Mouse (Mus musculus): ENCODE measurements around the gene Dph5. TPM values are rescaled to one million over a fixed set of nuclear protein-coding genes. Genes with fewer than 3 reads are reported as not detected.
A peak's percentile ranks its signal among the peaks of the same experiment; 100 is the strongest.

Dph5 gene
- total RNA-seq, 2 experiments from 2014 or later = 7.2 to 9.7 TPM

DNA sequence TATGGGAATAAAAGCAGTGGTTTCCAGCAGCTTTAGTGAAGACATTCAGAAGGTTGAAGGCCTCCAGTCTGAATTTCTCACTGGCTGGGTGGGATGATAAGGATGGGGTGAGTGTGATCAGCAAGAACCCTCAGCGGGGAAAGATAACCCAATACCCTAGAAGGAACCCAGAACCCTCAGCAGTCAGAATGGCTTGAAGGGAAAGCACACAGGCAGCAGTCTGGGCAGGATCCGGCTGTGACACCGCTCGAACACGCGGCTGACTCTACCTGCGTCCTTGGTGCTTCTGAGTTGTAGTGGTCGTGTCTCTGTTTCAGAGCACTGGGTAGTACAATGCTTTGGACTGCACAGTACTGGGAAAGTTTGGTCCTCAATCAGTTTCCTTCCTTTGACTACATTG lies 58.6 kb downstream of the Dph5 start:
- DNase-seq = no peak
- intact Hi-C loops (cut with DNase I; ENCODE audit: low total_unique reads) = no loop called here

GRCm38 (mm10) chr3:115949220-115949920 lies 61.7 kb downstream of the Dph5 start:
- no peak for DNase-seq
- intact Hi-C loops (cut with DNase I; ENCODE audit: low total_unique reads) = no loop called here

- intact Hi-C loops (cut with DNase I; ENCODE audit: low total_unique reads) = no loop called here
- DNase-seq = peak; percentile 18
These were observed 62.6 kb downstream of the Dph5 start for GRCm38 (mm10) chr3:115949921-115950877.

- DNase-seq = no peak
- intact Hi-C loops (cut with DNase I; ENCODE audit: low total_unique reads) = no loop called here
These were observed 63.6 kb downstream of the Dph5 start for GRCm38 (mm10) chr3:115951221-115951620.

DNA sequence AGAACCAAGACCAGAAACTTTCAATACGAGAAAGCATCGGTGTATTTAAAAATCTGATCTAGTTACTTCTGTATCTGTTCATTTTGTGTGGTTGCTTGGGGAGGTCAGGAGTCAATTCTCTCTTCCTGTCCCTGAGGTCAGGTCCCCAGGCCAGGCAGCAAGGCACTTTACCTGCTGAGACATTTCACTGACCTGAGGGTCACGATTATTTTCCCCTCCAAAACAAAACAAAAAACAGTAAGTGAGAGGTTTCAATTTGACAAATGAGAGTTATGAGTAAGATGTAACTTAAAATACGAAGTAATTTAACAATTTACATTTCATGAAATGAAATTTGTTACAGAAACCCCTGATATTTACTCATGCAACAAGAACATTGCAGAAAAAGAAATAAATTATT lies 64.7 kb downstream of the Dph5 start:
- DNase-seq = no peak
- intact Hi-C loops (cut with DNase I; ENCODE audit: low total_unique reads) = no loop called here

DNA sequence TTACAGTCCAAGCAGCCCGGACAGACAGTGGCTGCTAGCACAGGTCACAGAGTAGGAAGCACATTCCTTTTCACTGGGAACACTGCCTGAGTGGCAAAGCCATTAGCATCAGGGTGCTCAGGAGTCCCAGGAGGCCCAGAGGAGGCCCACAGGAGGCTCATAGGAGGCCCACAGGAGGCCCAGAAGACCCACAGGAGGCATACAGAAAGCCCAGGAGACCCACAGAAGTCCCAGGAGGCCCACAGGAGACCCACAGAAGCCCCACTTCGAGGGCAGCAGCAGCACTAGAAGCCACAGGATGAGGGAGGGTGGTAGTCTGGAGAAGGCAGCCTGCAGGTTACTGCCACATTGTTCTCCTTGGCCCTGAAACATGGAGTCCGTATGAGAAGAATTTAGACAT lies 65.5 kb downstream of the Dph5 start:
- no peak for DNase-seq
- intact Hi-C loops (cut with DNase I; ENCODE audit: low total_unique reads) = no loop called here

GRCm38 (mm10) chr3:115957223-115957622 lies 69.6 kb downstream of the Dph5 start:
- intact Hi-C loops (cut with DNase I; ENCODE audit: low total_unique reads) = no loop called here
- no peak for DNase-seq

- intact Hi-C loops (cut with DNase I; ENCODE audit: low total_unique reads) = no loop called here
- no peak for DNase-seq
These were observed 73.8 kb downstream of the Dph5 start for GRCm38 (mm10) chr3:115961311-115962027.

DNA sequence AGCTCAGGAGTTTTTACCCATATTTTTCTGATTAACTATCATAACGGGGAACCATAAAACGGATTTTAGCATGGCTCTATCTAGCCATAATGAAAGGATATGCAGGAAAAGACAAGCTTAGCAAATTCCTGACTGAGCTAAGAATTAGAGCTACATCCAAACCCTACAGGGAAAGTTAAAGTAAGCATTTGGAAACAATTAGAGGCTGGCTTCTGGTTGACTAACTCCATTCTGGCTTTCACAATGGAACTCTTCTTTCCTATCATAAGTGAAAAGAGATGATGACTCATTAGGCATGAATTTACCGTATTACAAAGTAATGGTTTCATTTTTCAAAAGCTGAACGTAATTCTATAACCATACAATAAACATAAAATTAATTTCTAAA lies 74.4 kb downstream of the Dph5 start:
- no peak for DNase-seq
- intact Hi-C loops (cut with DNase I; ENCODE audit: low total_unique reads) = no loop called here

GRCm38 (mm10) chr3:115963597-115963996 lies 76.0 kb downstream of the Dph5 start:
- intact Hi-C loops (cut with DNase I; ENCODE audit: low total_unique reads) = no loop called here
- no peak for DNase-seq

GRCm38 (mm10) chr3:115964071-115964470 lies 76.4 kb downstream of the Dph5 start:
- intact Hi-C loops (cut with DNase I; ENCODE audit: low total_unique reads) = no loop called here

DNA sequence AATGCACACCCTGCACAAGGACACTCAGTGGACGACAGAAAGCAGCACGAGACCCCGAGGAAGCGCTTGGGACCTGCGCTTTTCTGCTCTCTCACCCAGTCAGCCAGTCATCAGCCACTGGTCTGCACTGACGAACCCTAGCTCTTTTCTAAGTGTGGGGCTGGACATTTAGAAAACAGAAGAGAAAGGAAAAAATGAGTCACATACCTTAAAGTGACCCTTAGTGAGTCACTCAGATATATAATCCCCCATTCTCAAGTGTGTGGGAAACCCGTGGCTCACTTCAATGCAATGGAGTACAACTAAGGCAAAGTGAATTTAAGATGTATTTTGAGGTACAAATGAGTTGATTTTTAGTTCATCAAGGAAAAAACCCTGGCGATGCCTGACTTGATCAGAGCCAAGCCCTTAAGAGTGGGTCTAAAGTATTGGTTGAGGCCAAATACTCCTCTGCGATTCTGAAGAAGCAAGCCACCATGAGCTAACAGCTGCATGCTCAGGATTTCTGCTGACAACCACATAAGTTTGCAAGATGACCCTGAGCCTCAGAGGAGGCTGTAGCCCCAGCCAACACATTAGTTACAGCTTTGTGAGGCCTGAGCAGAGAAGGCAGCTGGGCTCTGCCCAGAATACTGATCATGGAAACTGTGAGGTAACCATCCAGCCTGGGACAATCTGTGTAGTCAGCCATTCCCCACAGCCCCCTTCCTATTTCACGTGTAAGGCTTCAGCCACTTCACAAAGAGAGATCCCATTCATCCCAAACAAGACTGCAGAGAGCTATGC lies 81.3 kb downstream of the Dph5 start:
- intact Hi-C loops (cut with DNase I; ENCODE audit: low total_unique reads) = no loop called here
- peak; percentile 74 for DNase-seq

More at GRCm38 (mm10) chr3:115964071-115964470, 76.4 kb downstream of the Dph5 start:
- DNase-seq = no peak

DNA sequence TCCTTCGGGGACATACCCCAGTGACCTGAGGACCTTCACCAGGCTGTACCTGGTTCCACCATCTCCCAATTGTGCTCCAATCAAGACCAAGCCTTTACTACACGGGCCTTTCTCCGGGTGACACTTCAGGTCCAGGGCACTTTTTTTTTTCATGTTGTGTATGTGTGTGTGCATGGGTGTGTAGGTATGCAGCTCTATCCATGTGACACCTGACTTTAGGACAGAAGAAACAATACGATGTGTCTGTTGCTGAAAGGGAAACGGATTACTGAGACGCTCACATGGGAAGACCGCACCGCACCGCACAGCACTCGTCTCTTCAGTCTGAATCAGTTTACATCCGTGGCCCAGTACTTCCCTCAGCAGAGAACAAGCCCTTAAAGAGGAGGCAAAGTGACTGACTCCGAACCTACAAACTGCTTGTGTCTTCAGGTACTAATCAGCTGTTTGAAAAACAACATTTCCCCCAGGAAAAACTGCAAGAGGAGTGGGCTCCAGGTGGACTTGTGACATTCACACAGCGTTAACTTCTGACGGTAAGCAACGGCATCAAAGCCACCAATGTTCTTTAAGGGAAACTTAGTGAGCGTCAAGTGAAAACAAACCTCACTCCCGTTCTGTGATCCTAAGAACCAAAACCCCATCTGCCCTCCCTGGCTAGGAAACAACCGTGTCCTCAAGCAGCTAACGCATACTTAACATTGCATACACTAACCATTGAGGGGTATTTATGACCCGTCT lies 83.6 kb downstream of the Dph5 start:
- intact Hi-C loops (cut with DNase I; ENCODE audit: low total_unique reads) = loop anchor here (10.0 kb wide), 1 partner anchor 256 kb away; the partner anchor contains the start of gene S1pr1
- no peak for DNase-seq

DNA sequence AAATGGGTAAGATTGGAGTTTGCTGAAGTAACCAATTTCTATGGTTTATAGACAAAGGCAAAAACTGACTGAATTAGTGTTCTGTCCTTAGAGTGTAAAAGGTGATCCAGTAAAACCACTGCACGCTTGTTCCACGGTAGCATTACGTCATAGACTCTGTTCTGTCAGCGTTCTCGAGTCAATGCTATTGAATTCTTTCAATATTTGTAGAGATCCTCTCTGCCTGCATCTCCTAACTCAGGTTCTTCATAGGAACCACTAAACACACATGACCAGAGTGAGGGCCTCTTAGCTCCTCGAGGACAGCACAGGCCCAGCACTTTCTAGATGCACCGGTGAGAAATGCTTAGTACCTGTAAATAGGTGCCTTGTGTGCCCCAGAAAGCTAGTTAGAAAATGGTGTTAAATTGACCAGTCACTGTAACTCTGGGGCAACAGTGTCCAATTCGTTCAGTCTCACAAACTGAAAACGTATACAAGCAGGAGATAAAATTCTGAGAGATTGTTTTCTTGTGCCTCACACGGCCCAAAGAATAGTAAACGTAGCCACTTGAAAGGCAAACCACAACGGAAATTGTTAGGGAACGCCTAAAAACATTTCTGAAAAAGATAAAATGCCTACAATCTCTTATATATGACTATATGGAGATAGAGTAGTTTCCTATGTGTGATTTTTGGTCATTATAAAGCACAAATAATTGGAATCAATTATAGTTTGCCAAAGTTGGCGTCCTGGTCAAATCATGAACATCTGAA lies 84.4 kb downstream of the Dph5 start:
- no peak for DNase-seq
- intact Hi-C loops (cut with DNase I; ENCODE audit: low total_unique reads) = loop anchor here (10.0 kb wide), 1 partner anchor 257 kb away; the partner anchor contains the start of gene S1pr1

DNA sequence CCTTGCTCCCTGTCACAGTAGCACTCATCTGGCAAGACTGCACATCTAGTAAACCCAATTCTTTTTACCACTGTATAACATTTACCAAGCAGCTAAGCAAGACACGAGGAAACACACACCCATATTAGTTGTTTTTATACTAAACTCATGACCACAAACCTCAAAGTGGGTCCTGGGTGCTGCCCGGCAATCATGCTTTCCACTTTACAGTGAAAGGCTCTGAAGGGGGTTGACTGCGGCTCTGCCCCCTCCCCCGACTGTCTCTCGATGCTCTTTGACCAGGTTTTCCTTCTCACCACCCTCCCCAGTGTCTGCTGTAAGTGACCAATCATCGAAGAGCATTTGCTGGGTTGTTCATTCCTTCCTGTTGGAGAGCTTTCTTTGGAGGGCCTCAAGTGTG lies 86.6 kb downstream of the Dph5 start:
- no peak for DNase-seq

DNA sequence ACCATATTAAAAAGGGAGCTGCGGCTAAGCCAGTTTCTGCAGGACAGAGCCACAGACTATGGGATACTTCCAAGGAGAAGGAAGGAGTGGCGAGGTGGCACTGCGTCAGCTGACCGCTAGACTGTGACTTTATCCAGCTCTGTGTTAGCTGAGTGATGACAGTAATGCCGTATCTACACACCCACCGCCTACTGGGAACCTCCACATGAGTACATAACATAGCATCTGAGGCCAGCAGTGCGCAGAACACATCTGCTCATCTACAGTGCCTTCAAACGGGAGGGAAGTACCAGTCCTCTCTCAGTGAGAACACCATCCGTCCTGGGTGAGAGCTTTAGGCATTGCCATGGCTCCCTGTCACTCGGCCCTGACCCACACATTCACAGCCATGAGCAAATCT lies 87.4 kb downstream of the Dph5 start:
- no peak for DNase-seq
- intact Hi-C loops (cut with DNase I; ENCODE audit: low total_unique reads) = loop anchor here (5.0 to 10.0 kb wide), 3 partner anchors 38 to 313 kb away; partner anchors contain the start of gene S1pr1

More for the DNA sequence above, 86.6 kb downstream of the Dph5 start:
- intact Hi-C loops (cut with DNase I; ENCODE audit: low total_unique reads) = loop anchor here (10.0 kb wide), 1 partner anchor 259 kb away; the partner anchor contains the start of gene S1pr1

DNA sequence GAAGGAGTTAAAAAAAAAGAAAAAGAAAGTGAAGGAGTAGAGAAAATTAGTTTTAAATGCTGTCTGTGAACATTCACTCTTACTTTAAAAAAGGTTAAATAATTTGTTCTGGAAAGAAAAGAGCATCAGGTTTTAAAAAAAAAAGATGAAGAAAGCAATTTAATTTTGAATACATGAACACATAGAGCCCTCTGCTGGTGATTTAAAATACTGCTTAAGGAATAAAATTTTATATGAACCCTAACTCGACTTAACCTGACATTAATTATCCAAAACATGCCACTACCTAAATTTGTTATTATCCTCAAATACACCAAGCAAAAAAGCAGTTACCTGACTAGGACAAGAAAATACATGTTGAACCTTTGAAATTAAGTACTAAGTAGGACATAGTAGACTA lies 91.4 kb downstream of the Dph5 start:
- intact Hi-C loops (cut with DNase I; ENCODE audit: low total_unique reads) = loop anchor here (5.0 to 10.0 kb wide), 3 partner anchors 42 to 317 kb away; partner anchors contain the start of gene S1pr1
- no peak for DNase-seq

- DNase-seq = no peak
- intact Hi-C loops (cut with DNase I; ENCODE audit: low total_unique reads) = no loop called here
These were observed 95.6 kb downstream of the Dph5 start for GRCm38 (mm10) chr3:115983217-115983616.
